ENCODE assay signal across 9 mouse cellular contexts in genomic region chr19:57241363-57242192, GRCm38 (mm10).
A peak's percentile ranks its signal among the peaks of the same experiment; 100 is the strongest.
DNase-seq lines count a peak whose midpoint lies in the region; ATAC-seq and TF ChIP-seq lines count a peak whose summit lies in the region.
"Had no signal": no experiment of that assay in that cellular context is flagged by ENCODE, and none has a peak within 500 bp of the region (broad histone marks: within the 10 kb centered on the region; RNA-seq: fewer than 3 reads in every experiment).

No protein-coding gene starts in this region.

- 0 out of 2 replicates have a peak overlapping the region, but pooled peaks have one; percentile 9 for H3K27ac ChIP-seq in forebrain, embryonic 16.5 days (ENCODE audit: low read length)
- H3K27ac ChIP-seq in forebrain, embryonic 14.5 days (ENCODE audit: low read depth, low read length): no peak overlapping the region
- peak overlapping the region; percentile 48; the same call in 1 of the 2 replicates for H3K27ac ChIP-seq in lung, embryonic 15.5 days
- peak overlapping the region; percentile 13; the same call in 1 of the 2 replicates for H3K27ac ChIP-seq in embryonic fibroblast, embryonic 13.5 days (ENCODE audit: insufficient read depth, low read length)
- peak overlapping the region; percentile 55; the same call in 1 of the 2 replicates for H3K27ac ChIP-seq in neural tube, embryonic 14.5 days (ENCODE audit: low read depth, low read length)
- no peak overlapping the region for H3K27ac ChIP-seq in forebrain, postnatal 0 days (ENCODE audit: low read depth, low read length)

- no peak overlapping the region for H3K4me3 ChIP-seq in forebrain, embryonic 16.5 days (replicated peaks; ENCODE audit: low read length)
- no peak overlapping the region for H3K4me3 ChIP-seq in forebrain, embryonic 14.5 days (ENCODE audit: low read depth, low read length)
- no peak overlapping the region for H3K4me3 ChIP-seq in lung, embryonic 15.5 days
- H3K4me3 ChIP-seq in embryonic fibroblast, embryonic 13.5 days (ENCODE audit: insufficient read depth, low read length): no peak overlapping the region
- H3K4me3 ChIP-seq in neural tube, embryonic 14.5 days (ENCODE audit: low read depth, low read length): no peak overlapping the region
- H3K4me3 ChIP-seq in forebrain, postnatal 0 days (ENCODE audit: low read depth, low read length): no peak overlapping the region
- H3K4me3 ChIP-seq: erythroblast, embryonic 14.5 days had no signal

- TF ChIP-seq CTCF in embryonic fibroblast, embryonic 13.5 days (IDR thresholded peaks at IDR 0.05; ENCODE audit: borderline replicate concordance, insufficient read depth, low read length): no peak
- TF ChIP-seq CTCF in forebrain, postnatal 0 days (IDR thresholded peaks at IDR 0.05; ENCODE audit: low read depth): no peak

- peaks cover 29% of the 10 kb centered on the region for H3K4me1 ChIP-seq in forebrain, embryonic 16.5 days (replicated peaks; ENCODE audit: control insufficient read depth, insufficient read depth, low read length)
- peaks cover 11% of the 10 kb centered on the region for H3K4me1 ChIP-seq in forebrain, embryonic 14.5 days (ENCODE audit: control insufficient read depth, insufficient read depth, low read length)
- peaks cover 48% of the 10 kb centered on the region for H3K4me1 ChIP-seq in lung, embryonic 15.5 days
- H3K4me1 ChIP-seq in embryonic fibroblast, embryonic 13.5 days (ENCODE audit: control insufficient read depth, insufficient read depth, low read length): peaks cover 13% of the 10 kb centered on the region
- H3K4me1 ChIP-seq in neural tube, embryonic 14.5 days (ENCODE audit: control insufficient read depth, insufficient read depth, low read length): 0 out of 2 replicates have a peak, but pooled peaks cover 7% of the 10 kb centered on the region
- peaks cover 6% of the 10 kb centered on the region; the same call in 1 of the 2 replicates for H3K4me1 ChIP-seq in forebrain, postnatal 0 days (ENCODE audit: insufficient read depth)

- no peak for ATAC-seq in forebrain, embryonic 16.5 days
- no peak for ATAC-seq in forebrain, embryonic 14.5 days
- ATAC-seq in lung, embryonic 15.5 days (ENCODE audit: borderline replicate concordance, extremely low read depth, low FRiP score, low TSS enrichment): no peak
- ATAC-seq in neural tube, embryonic 14.5 days (ENCODE audit: low read depth): peak; percentile 54; the same call in 1 of the 2 replicates
- no peak for ATAC-seq in forebrain, postnatal 0 days

- no peak overlapping the region for H3K4me2 ChIP-seq in forebrain, embryonic 16.5 days (ENCODE audit: low read length)
- H3K4me2 ChIP-seq in forebrain, embryonic 14.5 days (ENCODE audit: low read length): no peak overlapping the region
- no peak overlapping the region for H3K4me2 ChIP-seq in lung, embryonic 15.5 days
- no peak overlapping the region for H3K4me2 ChIP-seq in neural tube, embryonic 14.5 days (ENCODE audit: low read depth, low read length)
- H3K4me2 ChIP-seq in forebrain, postnatal 0 days (ENCODE audit: low read depth): no peak overlapping the region

- no peak for TF ChIP-seq POLR2A in embryonic fibroblast, embryonic 13.5 days (IDR thresholded peaks at IDR 0.05; ENCODE audit: low read depth, low read length)

- 67% methylated on average over 10 of the region's 10 CpGs for WGBS in forebrain, embryonic 16.5 days
- 81% methylated on average over 10 of the region's 10 CpGs for WGBS in forebrain, embryonic 14.5 days
- 36% methylated on average over 10 of the region's 10 CpGs for WGBS in lung, embryonic 15.5 days
- 60% methylated on average over 10 of the region's 10 CpGs for WGBS in neural tube, embryonic 14.5 days
- 70% methylated on average over 10 of the region's 10 CpGs for WGBS in forebrain, postnatal 0 days

- H3K9me3 ChIP-seq in forebrain, embryonic 16.5 days (ENCODE audit: control insufficient read depth, low read length): no peaks in the 10 kb centered on the region
- no peaks in the 10 kb centered on the region for H3K9me3 ChIP-seq in forebrain, embryonic 14.5 days (replicated peaks; ENCODE audit: control insufficient read depth, low read length)
- no peaks in the 10 kb centered on the region for H3K9me3 ChIP-seq in lung, embryonic 15.5 days
- H3K9me3 ChIP-seq in neural tube, embryonic 14.5 days (ENCODE audit: control insufficient read depth, low read length): no peaks in the 10 kb centered on the region
- H3K9me3 ChIP-seq in forebrain, postnatal 0 days (ENCODE audit: low read length): no peaks in the 10 kb centered on the region

- no peak overlapping the region for H3K9ac ChIP-seq in forebrain, embryonic 16.5 days (replicated peaks; ENCODE audit: low read depth, low read length)
- no peak overlapping the region for H3K9ac ChIP-seq in forebrain, embryonic 14.5 days (ENCODE audit: low read length)
- H3K9ac ChIP-seq in lung, embryonic 15.5 days: no peak overlapping the region
- no peak overlapping the region for H3K9ac ChIP-seq in neural tube, embryonic 14.5 days (replicated peaks; ENCODE audit: low read depth, low read length)
- H3K9ac ChIP-seq in forebrain, postnatal 0 days: no peak overlapping the region

- H3K27me3 ChIP-seq in forebrain, embryonic 16.5 days (replicated peaks; ENCODE audit: control insufficient read depth, insufficient read depth, low read length): no peaks in the 10 kb centered on the region
- H3K27me3 ChIP-seq in forebrain, embryonic 14.5 days (replicated peaks; ENCODE audit: control insufficient read depth, insufficient read depth, low read length): no peaks in the 10 kb centered on the region
- no peaks in the 10 kb centered on the region for H3K27me3 ChIP-seq in lung, embryonic 15.5 days
- H3K27me3 ChIP-seq in neural tube, embryonic 14.5 days (ENCODE audit: control insufficient read depth, insufficient read depth, low read length): no peaks in the 10 kb centered on the region
- H3K27me3 ChIP-seq in forebrain, postnatal 0 days (ENCODE audit: insufficient read depth, low read length): no peaks in the 10 kb centered on the region

- DNase-seq in forebrain, embryonic 14.5 days (ENCODE audit: low spot score): no peak
- DNase-seq in lung, postnatal 25 days (ENCODE audit: low spot score): no peak
- DNase-seq in layer of hippocampus, postnatal 14 days (ENCODE audit: low spot score in 2 of 2): no peak
- no peak for DNase-seq in forebrain, postnatal 0 days

- H3K36me3 ChIP-seq in forebrain, embryonic 16.5 days (ENCODE audit: control insufficient read depth, insufficient read depth): no peaks in the 10 kb centered on the region
- no peaks in the 10 kb centered on the region for H3K36me3 ChIP-seq in forebrain, embryonic 14.5 days (ENCODE audit: control insufficient read depth, insufficient read depth, low read length)
- no peaks in the 10 kb centered on the region for H3K36me3 ChIP-seq in lung, embryonic 15.5 days
- no peaks in the 10 kb centered on the region for H3K36me3 ChIP-seq in neural tube, embryonic 14.5 days (ENCODE audit: control insufficient read depth, insufficient read depth, low read length)
- H3K36me3 ChIP-seq in forebrain, postnatal 0 days (ENCODE audit: insufficient read depth): no peaks in the 10 kb centered on the region

Comparison
In these comparisons a context has a peak if more than half of its experiments do, and no peak if none do; other contexts are left out.
1. H3K27ac ChIP-seq: peak in forebrain, embryonic 16.5 days (single experiment), lung, embryonic 15.5 days (single experiment), embryonic fibroblast, embryonic 13.5 days (single experiment) and neural tube, embryonic 14.5 days (single experiment); none in forebrain, embryonic 14.5 days (single experiment) and forebrain, postnatal 0 days (single experiment).